Mouse (Mus musculus) cerebellum, postnatal 25 days (tissue): ENCODE results near the gene Cadm2.
A peak's percentile ranks its signal among the peaks of the same experiment; 100 is the strongest.

ENCODE experiments used
- DNase-seq, 2 experiments: peaks; one replicate each; pipeline ENCODE4 v3.0.0; 2021; ENCODE audit warnings: mixed read lengths in 2 of 2

Gene Cadm2

GRCm38 (mm10) chr16:67482542-67482941 lies 138.2 kb downstream of the Cadm2 start:
- no peak for DNase-seq

- DNase-seq, result no peak
These were observed 153.7 kb downstream of the Cadm2 start for GRCm38 (mm10) chr16:67467041-67467440.

GRCm38 (mm10) chr16:67436301-67436700 lies 184.4 kb downstream of the Cadm2 start:
- DNase-seq, result no peak

DNA sequence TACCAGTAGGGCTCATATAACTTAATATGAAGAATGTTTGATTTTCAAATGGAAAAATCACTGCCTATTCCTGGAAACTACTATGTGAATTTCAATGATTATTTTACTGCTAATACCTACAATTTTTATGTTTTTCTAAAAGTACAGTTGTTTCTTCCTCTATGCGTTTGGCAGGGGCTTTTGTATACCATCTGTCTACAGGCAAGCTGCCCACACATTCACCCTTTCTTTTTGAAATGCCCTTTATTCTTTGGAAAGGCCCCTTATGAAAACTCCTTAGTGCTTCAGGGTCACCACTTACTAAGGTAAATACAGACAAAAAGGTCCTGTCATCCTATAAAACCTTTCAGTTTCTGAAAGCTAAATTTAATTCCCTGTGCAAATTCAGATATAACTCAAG lies 195.3 kb downstream of the Cadm2 start:
- peak; percentile 41 to 71 for DNase-seq

DNA sequence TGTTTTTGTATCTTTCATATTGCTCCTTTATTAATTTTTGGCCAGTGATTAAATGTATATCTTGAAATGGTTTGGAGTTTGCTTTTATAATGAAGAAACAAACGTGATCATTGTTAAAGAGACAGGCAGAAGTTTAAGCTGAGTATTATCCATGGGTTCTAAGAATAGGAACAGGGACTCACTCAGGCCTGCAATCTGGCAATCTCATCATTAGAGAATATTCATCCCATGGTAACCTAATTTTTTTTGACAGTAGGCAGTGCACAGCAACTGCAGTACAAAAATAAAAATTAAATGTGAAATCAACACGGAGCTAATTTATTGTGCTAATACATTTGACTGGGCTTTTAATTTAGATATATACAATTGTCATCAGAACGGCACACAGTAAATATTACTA lies 209.8 kb downstream of the Cadm2 start:
- DNase-seq, result peak in 1 of 2 experiments; percentile 48

DNA sequence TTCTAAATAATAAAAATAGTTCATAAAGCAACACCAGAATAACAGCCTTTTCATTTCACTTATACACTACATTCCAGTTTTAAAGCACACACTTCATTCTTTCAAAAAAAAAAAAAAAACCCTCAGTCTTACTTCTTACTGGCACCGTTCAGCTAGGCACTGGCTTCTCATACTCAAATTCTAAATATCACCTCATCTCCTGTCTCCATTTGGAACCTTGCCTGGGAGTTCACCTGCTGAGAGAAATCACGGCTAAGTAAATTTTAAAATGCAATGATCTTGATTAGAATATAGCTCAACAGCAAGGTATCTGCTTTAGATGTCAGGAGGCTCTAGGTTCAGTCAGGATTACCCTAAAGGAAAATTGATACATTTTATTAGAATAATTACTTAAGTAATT lies 210.2 kb downstream of the Cadm2 start:
- DNase-seq, result peak; percentile 65 to 86

GRCm38 (mm10) chr16:67367745-67368144 lies 253.0 kb downstream of the Cadm2 start:
- no peak for DNase-seq

DNA sequence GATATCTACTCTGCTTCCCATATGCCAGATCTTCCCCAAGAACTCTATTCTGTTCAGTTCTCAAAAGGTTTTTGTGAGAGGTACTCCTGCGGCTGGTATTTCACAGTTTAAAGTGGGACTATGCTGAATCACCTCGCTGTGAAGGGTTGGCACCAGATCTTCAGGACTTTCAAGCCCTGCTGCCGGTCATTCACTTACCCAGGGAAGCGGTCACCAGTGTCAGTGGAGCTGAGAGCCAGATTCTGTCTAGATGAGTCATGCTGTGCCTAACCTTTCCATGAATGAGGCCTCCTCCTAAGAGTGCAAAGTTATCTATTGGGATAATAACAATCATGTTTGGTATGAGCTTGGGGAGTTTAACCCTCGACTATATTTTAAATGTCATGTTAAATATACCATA lies 272.7 kb downstream of the Cadm2 start:
- peak; percentile 35 to 63 for DNase-seq

DNA sequence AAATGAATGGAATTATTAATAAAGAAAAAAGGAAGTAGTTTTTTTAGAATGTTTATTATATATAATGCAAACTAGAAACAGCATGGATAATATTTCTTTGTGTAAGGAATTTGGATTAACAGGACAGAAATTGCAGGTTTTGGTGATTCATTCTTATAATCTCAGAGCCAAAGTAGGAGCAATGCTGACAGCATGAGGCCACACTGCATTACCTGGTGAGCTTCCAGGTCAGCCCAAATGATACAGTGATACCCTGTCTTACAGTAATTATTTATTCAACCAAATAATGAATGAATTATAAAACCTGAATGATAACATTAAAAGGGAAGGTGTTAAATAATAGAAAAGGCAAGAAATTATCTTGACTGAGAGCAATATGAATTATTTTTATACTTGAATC lies 273.1 kb downstream of the Cadm2 start:
- DNase-seq, result peak in 1 of 2 experiments; percentile 31

DNA sequence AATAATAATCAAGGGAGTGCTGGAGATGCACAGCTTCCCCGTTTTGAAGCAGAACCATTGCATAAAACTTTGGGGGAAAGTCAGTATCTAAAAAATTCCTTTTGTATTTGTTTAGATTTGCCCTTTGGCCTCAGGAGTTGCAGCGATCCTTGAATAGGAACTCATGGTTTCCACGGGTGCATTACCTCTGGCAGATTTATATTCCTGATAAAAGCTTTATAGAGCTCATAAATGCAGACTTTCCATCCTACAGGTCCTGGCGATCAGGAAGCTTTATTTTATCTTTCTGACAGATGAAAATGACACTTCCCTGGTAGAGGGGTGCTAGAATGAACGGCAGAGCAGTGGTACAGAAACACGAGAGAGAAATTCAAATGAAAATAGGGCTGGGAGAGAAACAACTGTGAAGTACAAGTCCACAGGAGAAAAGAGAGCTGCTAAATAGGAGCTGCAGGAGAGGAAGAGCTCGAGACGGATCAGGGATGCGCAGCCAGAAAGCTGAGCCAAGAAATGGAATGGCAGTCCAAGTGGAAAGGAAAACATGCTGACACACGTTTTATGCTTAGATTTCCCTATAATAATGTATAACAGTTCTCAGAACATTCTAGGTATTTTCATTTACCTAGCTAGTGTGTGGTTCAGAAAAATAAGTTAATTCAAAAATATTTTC lies 274.0 kb downstream of the Cadm2 start:
- DNase-seq, result peak; percentile 55 to 68

DNA sequence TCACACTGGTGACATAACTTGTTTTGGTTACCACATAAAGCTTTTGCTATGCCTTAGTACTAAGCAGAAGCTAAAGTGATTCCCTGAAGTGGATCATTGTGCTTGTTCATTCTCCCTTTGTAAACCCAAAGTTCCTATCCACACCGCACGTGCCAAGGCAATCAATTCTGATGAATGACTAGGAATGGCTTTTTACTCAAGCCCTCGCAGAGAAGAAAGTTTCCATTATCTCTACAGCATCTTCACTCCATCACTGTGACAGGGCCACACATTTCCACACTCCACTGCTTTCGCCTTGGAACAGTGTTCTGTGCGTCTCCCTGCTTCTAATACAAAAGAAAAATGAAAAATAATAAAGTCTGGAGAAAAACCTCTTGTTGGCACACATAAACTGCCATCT lies 276.5 kb downstream of the Cadm2 start:
- DNase-seq, result no peak

- no peak for DNase-seq
These were observed 309.7 kb downstream of the Cadm2 start for GRCm38 (mm10) chr16:67311033-67311432.

DNA sequence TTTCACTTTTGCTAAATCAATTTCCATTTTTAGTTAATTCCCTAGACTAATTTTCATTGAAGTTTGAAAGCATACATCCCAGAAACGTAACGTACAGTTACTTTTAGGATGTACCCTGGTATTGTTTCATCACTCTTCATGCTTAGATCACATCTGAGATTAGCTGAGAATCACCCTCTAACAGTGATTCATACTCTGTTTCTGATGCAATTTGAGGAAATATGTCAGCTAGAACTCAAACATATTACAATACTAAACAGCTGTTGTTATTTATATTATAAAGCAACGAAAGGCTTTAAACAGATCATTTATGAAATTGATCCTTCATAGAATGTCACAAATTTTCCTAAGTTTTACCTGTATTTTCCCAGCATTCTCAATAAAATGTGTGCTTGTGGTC lies 336.0 kb downstream of the Cadm2 start:
- DNase-seq, result no peak

DNA sequence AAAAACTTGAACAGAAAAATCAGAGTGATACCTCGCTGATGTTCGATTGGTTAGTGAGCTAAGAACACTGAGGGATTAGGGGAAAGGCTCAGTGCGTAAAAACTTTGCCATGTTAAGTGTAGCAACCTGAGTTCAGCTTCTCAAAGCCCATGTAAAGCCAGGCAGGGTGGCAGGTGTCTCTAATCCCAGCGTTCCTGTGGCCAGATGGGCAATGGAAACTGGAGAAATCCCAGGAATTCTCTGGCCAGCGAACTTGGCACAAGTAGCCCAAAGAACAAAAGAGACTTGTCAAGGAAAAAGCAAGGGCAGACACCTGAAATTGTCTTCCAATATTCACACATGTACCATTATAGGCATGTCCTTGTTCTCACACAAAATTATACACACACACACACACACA lies 377.1 kb downstream of the Cadm2 start:
- peak; percentile 68 to 71 for DNase-seq

GRCm38 (mm10) chr16:67234862-67235261 lies 385.8 kb downstream of the Cadm2 start:
- DNase-seq, result peak in 1 of 2 experiments; percentile 20

GRCm38 (mm10) chr16:67226696-67227095 lies 394.0 kb downstream of the Cadm2 start:
- DNase-seq, result no peak

DNA sequence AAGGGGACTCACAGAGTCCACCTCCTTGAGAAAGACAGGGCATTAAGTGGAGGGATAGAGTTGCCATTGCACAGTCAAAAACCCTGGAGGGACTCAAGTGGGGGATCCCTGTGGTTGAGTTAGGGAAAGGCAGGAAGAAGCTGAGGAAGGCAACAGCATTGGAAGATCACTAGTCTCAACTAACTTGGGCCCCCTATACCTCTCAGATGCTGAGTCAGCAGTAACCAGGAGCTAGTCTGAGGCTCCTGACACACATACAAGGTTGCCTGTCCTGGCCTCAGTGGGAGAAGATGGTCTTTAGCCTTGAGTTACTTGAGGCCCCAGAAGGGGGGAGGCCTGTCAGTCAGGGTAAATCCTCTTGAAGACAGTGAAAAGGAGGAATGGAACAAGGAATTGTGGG lies 417.4 kb downstream of the Cadm2 start:
- DNase-seq, result no peak

GRCm38 (mm10) chr16:67192852-67193415 lies 427.8 kb downstream of the Cadm2 start:
- no peak for DNase-seq

- no peak for DNase-seq
These were observed 428.3 kb downstream of the Cadm2 start for GRCm38 (mm10) chr16:67192395-67192794.

DNA sequence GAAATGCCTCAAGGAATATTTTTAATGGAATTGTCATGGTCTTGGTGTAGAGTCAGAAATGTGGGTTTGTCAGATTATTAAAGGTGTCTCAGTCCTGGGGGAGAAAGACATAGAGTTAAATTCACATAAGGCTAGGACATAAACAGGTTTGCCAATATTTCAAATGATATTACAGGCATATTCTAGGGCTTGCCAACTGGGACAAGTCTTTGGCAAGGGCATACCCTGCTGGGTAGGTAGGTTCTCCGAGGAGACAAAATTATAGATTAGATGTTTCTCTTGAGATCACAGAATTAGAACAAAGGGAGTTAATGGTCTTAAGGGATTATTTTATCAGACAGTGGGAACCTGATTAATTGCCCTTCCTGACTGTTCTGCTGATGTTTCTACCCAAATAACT lies 434.4 kb downstream of the Cadm2 start:
- peak in 1 of 2 experiments; percentile 40 for DNase-seq

GRCm38 (mm10) chr16:67182958-67183357 lies 437.8 kb downstream of the Cadm2 start:
- no peak for DNase-seq

DNA sequence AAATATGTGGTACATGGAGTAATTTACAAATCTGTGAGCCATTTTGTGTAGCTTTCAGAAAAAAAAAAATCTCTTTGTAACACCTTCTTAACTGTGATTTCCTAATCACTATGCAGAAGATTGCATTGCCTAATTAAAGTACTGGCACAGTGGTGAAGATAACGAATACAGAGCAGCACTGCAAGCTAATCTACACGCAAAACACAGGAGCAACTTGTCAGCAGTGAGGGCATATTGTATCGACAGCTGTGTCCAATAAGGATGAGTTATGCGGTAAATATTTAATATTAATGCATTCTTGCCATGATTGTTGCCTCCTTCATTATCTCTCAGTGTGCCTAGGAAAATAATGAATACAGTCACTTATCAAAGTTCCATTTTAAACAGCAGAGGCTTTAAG lies 445.3 kb downstream of the Cadm2 start:
- DNase-seq, result no peak

- DNase-seq, result no peak
These were observed 458.4 kb downstream of the Cadm2 start for GRCm38 (mm10) chr16:67162211-67162790.

DNA sequence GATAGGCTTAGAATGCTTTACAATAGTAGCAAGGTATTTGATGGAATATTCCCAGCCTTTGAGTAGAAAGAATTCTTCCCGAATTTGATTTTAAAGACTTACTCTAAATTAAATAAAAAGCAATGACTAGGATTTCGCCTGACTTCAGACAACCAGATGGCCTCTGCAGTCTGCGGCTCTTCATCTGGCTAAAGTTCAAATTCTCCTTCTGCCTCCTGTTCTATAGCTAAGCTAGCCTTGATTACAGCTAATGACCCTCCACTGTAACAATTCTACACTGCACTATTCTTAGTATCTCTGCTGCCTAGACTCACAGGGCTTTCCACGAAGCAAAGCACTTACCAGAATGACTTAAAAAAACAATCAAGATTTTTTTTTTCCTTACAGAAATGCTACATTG lies 495.9 kb downstream of the Cadm2 start:
- peak; percentile 65 to 76 for DNase-seq
